Mouse (Mus musculus) myocyte (in vitro differentiated cells): ENCODE results near the gene Stk39. TPM values are rescaled to one million over a fixed set of nuclear protein-coding genes. Genes with fewer than 3 reads are reported as not detected.

Experiments
- H3K27me3 ChIP-seq: one replicate; pipeline ENCODE4 v1.6.1; 2011; ENCODE audit not compliant: control insufficient read depth, insufficient read depth, insufficient read length
- H3K36me3 ChIP-seq: one replicate; pipeline ENCODE4 v1.6.1; 2011; ENCODE audit not compliant: control insufficient read depth, insufficient read depth
- H3K4me2 ChIP-seq: one replicate; pipeline ENCODE4 v1.6.1; 2011; ENCODE audit warnings: low read depth, control low read depth
- H3K4me3 ChIP-seq: one replicate; pipeline ENCODE4 v1.5.1; 2011; ENCODE audit warnings: mild to moderate bottlenecking, control low read depth, moderate library complexity
- H3K79me2 ChIP-seq: one replicate; pipeline ENCODE4 v1.6.1; 2011; ENCODE audit not compliant: control insufficient read depth, insufficient read depth
- H3ac ChIP-seq: one replicate; pipeline ENCODE4 v1.6.1; 2011; ENCODE audit not compliant: control insufficient read depth, insufficient read length
- CEBPB ChIP-seq: IDR thresholded peaks from 2 replicates; pipeline ENCODE4 v1.6.1; 2011; ENCODE audit warnings: mild to moderate bottlenecking, moderate library complexity; ENCODE audit not compliant: poor library complexity, insufficient read depth, severe bottlenecking
- E2F4 ChIP-seq: IDR thresholded peaks from one replicate; pipeline ENCODE4 v1.6.1; 2011; ENCODE audit warnings: mild to moderate bottlenecking, control low read depth, moderate library complexity; ENCODE audit not compliant: insufficient read depth
- MAX ChIP-seq: IDR thresholded peaks from one replicate; pipeline ENCODE4 v1.6.1; 2011; ENCODE audit warnings: low read depth, mild to moderate bottlenecking, control low read depth
- MYOD1 ChIP-seq, 3 experiments: IDR thresholded peaks; one replicate each; pipeline ENCODE4 v1.6.1; 2011; ENCODE audit warnings: control low read depth in 2 of 3, low read depth in 2 of 3, mild to moderate bottlenecking in 2 of 3, moderate library complexity in 1 of 3; ENCODE audit not compliant: insufficient read length in 2 of 3, control insufficient read depth in 1 of 3
- MYOG ChIP-seq, 3 experiments: IDR thresholded peaks; one replicate each; pipeline ENCODE4 v1.6.1; 2011; ENCODE audit warnings: control low read depth in 2 of 3, low read depth in 2 of 3, mild to moderate bottlenecking in 2 of 3; ENCODE audit not compliant: insufficient read length in 2 of 3, control insufficient read depth in 1 of 3, insufficient read depth in 1 of 3
- POLR2A ChIP-seq: IDR thresholded peaks from one replicate; pipeline ENCODE4 v1.6.1; 2011; ENCODE audit warnings: low read depth, mild to moderate bottlenecking, control low read depth, moderate library complexity; ENCODE audit not compliant: insufficient read length
- POLR2AphosphoS2 ChIP-seq: IDR thresholded peaks from one replicate; pipeline ENCODE4 v1.6.1; 2011; ENCODE audit warnings: low read depth, control low read depth; ENCODE audit not compliant: insufficient read length
- REST ChIP-seq: IDR thresholded peaks from one replicate; pipeline ENCODE4 v1.6.1; 2011; ENCODE audit warnings: mild to moderate bottlenecking, control low read depth, moderate library complexity; ENCODE audit not compliant: insufficient read depth, insufficient read length
- SRF ChIP-seq: IDR thresholded peaks from one replicate; pipeline ENCODE4 v1.6.1; 2011; ENCODE audit warnings: low read depth; ENCODE audit not compliant: control insufficient read depth, insufficient read length
- TCF12 ChIP-seq: IDR thresholded peaks from one replicate; pipeline ENCODE4 v1.6.1; 2011; ENCODE audit warnings: mild to moderate bottlenecking, control low read depth; ENCODE audit not compliant: poor library complexity, insufficient read depth, severe bottlenecking
- TCF3 ChIP-seq: IDR thresholded peaks from one replicate; pipeline ENCODE4 v1.6.1; 2011; ENCODE audit warnings: low read depth, control low read depth; ENCODE audit not compliant: insufficient read length
- USF1 ChIP-seq: IDR thresholded peaks from one replicate; pipeline ENCODE4 v1.6.1; 2011; ENCODE audit warnings: low read depth, mild to moderate bottlenecking, control low read depth, moderate library complexity
- polyA plus RNA-seq: library from polyadenylated mRNA; unstranded; fragments of >200 nt; fragmentation: generic; extraction: Trizol; gene quantifications from one replicate; pipeline ENCODE4 v1.2.1, GENCODE M21; 2012; ENCODE audit warnings: missing spikeins

The Stk39 gene
- polyA plus RNA-seq, 1 experiment: 4.7 TPM

- Histone ChIP-seq H3K79me2 (no peaks in the 10 kb centered on the region), H3K4me3 (no peak overlapping the region), H3K36me3 (no peaks in the 10 kb centered on the region), H3ac (no peak overlapping the region), H3K4me2 (peak overlapping the region; percentile 12), H3K27me3 (no peaks in the 10 kb centered on the region)
- TF ChIP-seq USF1 (no peak), MYOG (IDR thresholded peaks at IDR 0.05; ENCODE audit: control insufficient read depth in 1 of 3, insufficient read depth in 1 of 3, insufficient read length in 2 of 3, low read depth in 2 of 3) (no peak)
These were observed 154.6 kb downstream of the Stk39 start for GRCm38 (mm10) chr2:68317452-68317851.

- H3K36me3 ChIP-seq: no peaks in the 10 kb centered on the region
- H3ac ChIP-seq: no peak overlapping the region
- no peak overlapping the region for H3K4me2 ChIP-seq
- TF ChIP-seq POLR2A (no peak), E2F4 (no peak), MYOD1 (IDR thresholded peaks at IDR 0.05; ENCODE audit: control insufficient read depth in 1 of 3, insufficient read length in 2 of 3, low read depth in 2 of 3) (peak in 2 of 3 experiments; percentile 23 to 65), MAX (no peak), SRF (no peak), MYOG (IDR thresholded peaks at IDR 0.05; ENCODE audit: control insufficient read depth in 1 of 3, insufficient read depth in 1 of 3, insufficient read length in 2 of 3, low read depth in 2 of 3) (no peak), TCF3 (no peak)
- H3K4me3 ChIP-seq: no peak overlapping the region
- no peaks in the 10 kb centered on the region for H3K27me3 ChIP-seq
- H3K79me2 ChIP-seq: no peaks in the 10 kb centered on the region
These were observed 156.8 kb downstream of the Stk39 start for GRCm38 (mm10) chr2:68315258-68315657.

GRCm38 (mm10) chr2:68310121-68310520, 161.9 kb downstream of the Stk39 start:
- no peak overlapping the region for H3K4me2 ChIP-seq
- no peaks in the 10 kb centered on the region for H3K36me3 ChIP-seq

GRCm38 (mm10) chr2:68306519-68306918, 165.5 kb downstream of the Stk39 start:
- Histone ChIP-seq H3K27me3 (no peaks in the 10 kb centered on the region), H3K79me2 (no peaks in the 10 kb centered on the region), H3K4me3 (no peak overlapping the region), H3ac (no peak overlapping the region), H3K4me2 (no peak overlapping the region), H3K36me3 (no peaks in the 10 kb centered on the region)
- TF ChIP-seq POLR2AphosphoS2: no peak
- no peak for TF ChIP-seq POLR2A
- TF ChIP-seq TCF12: no peak
- TF ChIP-seq USF1: no peak

More at GRCm38 (mm10) chr2:68310121-68310520, 161.9 kb downstream of the Stk39 start:
- Histone ChIP-seq H3ac (no peak overlapping the region), H3K27me3 (no peaks in the 10 kb centered on the region), H3K79me2 (no peaks in the 10 kb centered on the region), H3K4me3 (no peak overlapping the region)
- no peak for TF ChIP-seq TCF3

- Histone ChIP-seq H3ac (no peak overlapping the region), H3K27me3 (no peaks in the 10 kb centered on the region), H3K36me3 (no peaks in the 10 kb centered on the region), H3K79me2 (no peaks in the 10 kb centered on the region), H3K4me3 (no peak overlapping the region), H3K4me2 (no peak overlapping the region)
- no peak for TF ChIP-seq CEBPB
- no peak for TF ChIP-seq E2F4
- TF ChIP-seq TCF12: no peak
- TF ChIP-seq MYOG (IDR thresholded peaks at IDR 0.05; ENCODE audit: control insufficient read depth in 1 of 3, insufficient read depth in 1 of 3, insufficient read length in 2 of 3, low read depth in 2 of 3): no peak
- no peak for TF ChIP-seq MAX
- TF ChIP-seq MYOD1 (IDR thresholded peaks at IDR 0.05; ENCODE audit: control insufficient read depth in 1 of 3, insufficient read length in 2 of 3, low read depth in 2 of 3): no peak
- no peak for TF ChIP-seq POLR2A
- TF ChIP-seq SRF: no peak
- TF ChIP-seq REST: no peak
- no peak for TF ChIP-seq POLR2AphosphoS2
- TF ChIP-seq TCF3: no peak
- TF ChIP-seq USF1: no peak
These were observed 167.2 kb downstream of the Stk39 start for GRCm38 (mm10) chr2:68304771-68305460.
